Mouse (Mus musculus) MEL (cell line): ENCODE results near the gene Usp5.
A peak's percentile ranks its signal among the peaks of the same experiment; 100 is the strongest.

ENCODE experiments used
- CTCF ChIP-seq, 3 experiments: IDR thresholded peaks in 2 of 3; conservative IDR thresholded peaks in 1 of 3; 2 replicates each; pipeline ENCODE4 v1.5.1; 2011 to 2012; ENCODE audit warnings: low read length in 3 of 3, low read depth in 2 of 3, mild to moderate bottlenecking in 2 of 3, improper control_type of control experiment in 1 of 3, inconsistent platforms in 1 of 3, mixed read lengths in 1 of 3, moderate library complexity in 1 of 3; ENCODE audit not compliant: control insufficient read depth in 1 of 3, insufficient read depth in 1 of 3, poor library complexity in 1 of 3, severe bottlenecking in 1 of 3
- E2F4 ChIP-seq: IDR thresholded peaks from 2 replicates; pipeline ENCODE4 v1.6.1; 2011; ENCODE audit warnings: low read depth, low read length, improper control_type of control experiment, borderline replicate concordance
- POLR2A ChIP-seq, 2 experiments: IDR thresholded peaks; 2 replicates each; pipeline ENCODE4 v1.6.1; 2011 to 2012; ENCODE audit warnings: low read length in 2 of 2, mild to moderate bottlenecking in 2 of 2, control low read depth in 1 of 2, improper control_type of control experiment in 1 of 2, low read depth in 1 of 2, moderate library complexity in 1 of 2; ENCODE audit not compliant: control insufficient read depth in 1 of 2, insufficient read depth in 1 of 2, poor library complexity in 1 of 2

GRCm38 (mm10) chr6:124828868-124829798, at the start of gene Usp5, which contains the start of gene Cdca3:
- TF ChIP-seq E2F4 (no peak), POLR2A (IDR thresholded peaks at IDR 0.05; ENCODE audit: control insufficient read depth in 1 of 2, insufficient read depth in 1 of 2, low read depth in 1 of 2, low read length in 2 of 2, poor library complexity in 1 of 2) (peak; percentile 58 to 79; a peak in 2 of 4 replicates), CTCF (IDR thresholded peaks at IDR 0.05 in 2 of 3, conservative IDR thresholded peaks at IDR 0.05 in 1 of 3; ENCODE audit: control insufficient read depth in 1 of 3, insufficient read depth in 1 of 3, low read depth in 2 of 3, low read length in 3 of 3, poor library complexity in 1 of 3, severe bottlenecking in 1 of 3) (no peak)
